Mouse (Mus musculus) CH12.LX (cell line): ENCODE measurements around the gene Thsd7b.

ENCODE experiments used
- CHD2 ChIP-seq: IDR thresholded peaks from 2 replicates; pipeline ENCODE4 v1.6.1; 2011; ENCODE audit warnings: low read length, improper control_type of control experiment
- CTCF ChIP-seq, 2 experiments: IDR thresholded peaks in 1 of 2; conservative IDR thresholded peaks in 1 of 2; 2 replicates each; pipeline ENCODE4 v1.5.1; 2011 to 2012; ENCODE audit warnings: low read depth in 2 of 2, low read length in 2 of 2, improper control_type of control experiment in 1 of 2, inconsistent platforms in 1 of 2, mild to moderate bottlenecking in 1 of 2, moderate library complexity in 1 of 2
- EP300 ChIP-seq: IDR thresholded peaks from 2 replicates; pipeline ENCODE4 v1.6.1; 2011; ENCODE audit warnings: low read length, improper control_type of control experiment
- ETS1 ChIP-seq: conservative IDR thresholded peaks from 2 replicates; pipeline ENCODE4 v1.6.1; 2012; ENCODE audit warnings: low read depth, mild to moderate bottlenecking, inconsistent platforms, low read length, improper control_type of control experiment, moderate library complexity
- MAFK ChIP-seq: IDR thresholded peaks from 2 replicates; pipeline ENCODE4 v1.6.1; 2011; ENCODE audit warnings: low read length, improper control_type of control experiment; ENCODE audit not compliant: insufficient replicate concordance
- NELFE ChIP-seq: IDR thresholded peaks from 2 replicates; pipeline ENCODE4 v1.6.1; 2011; ENCODE audit warnings: low read depth, low read length, improper control_type of control experiment
- POLR2A ChIP-seq: IDR thresholded peaks from 2 replicates; pipeline ENCODE4 v1.6.1; 2011; ENCODE audit warnings: low read depth, mild to moderate bottlenecking, improper control_type of control experiment, low read length
- RCOR1 ChIP-seq: conservative IDR thresholded peaks from 2 replicates; pipeline ENCODE4 v1.6.1; 2012; ENCODE audit warnings: low read depth, mild to moderate bottlenecking, inconsistent platforms, low read length, improper control_type of control experiment
- SIN3A ChIP-seq: IDR thresholded peaks from 2 replicates; pipeline ENCODE4 v1.6.1; 2012; ENCODE audit warnings: low read length, improper control_type of control experiment, inconsistent platforms
- UBTF ChIP-seq: IDR thresholded peaks from 2 replicates; pipeline ENCODE4 v1.6.1; 2012; ENCODE audit warnings: low read depth, mild to moderate bottlenecking, inconsistent platforms, low read length, improper control_type of control experiment, moderate library complexity

GRCm38 (mm10) chr1:129595447-129595846, 322.3 kb downstream of the Thsd7b start:
- TF ChIP-seq EP300: no peak
- no peak for TF ChIP-seq CTCF (conservative IDR thresholded peaks at IDR 0.05 in 1 of 2, IDR thresholded peaks at IDR 0.05 in 1 of 2; ENCODE audit: low read depth in 2 of 2, low read length in 2 of 2)
- no peak for TF ChIP-seq POLR2A
- TF ChIP-seq NELFE: no peak
- TF ChIP-seq ETS1: no peak
- TF ChIP-seq CHD2: no peak
- no peak for TF ChIP-seq SIN3A
- no peak for TF ChIP-seq UBTF
- no peak for TF ChIP-seq RCOR1
- no peak for TF ChIP-seq MAFK
